Mouse (Mus musculus): ENCODE data around the gene Zfp687. TPM values are rescaled to one million over a fixed set of nuclear protein-coding genes. Genes with fewer than 3 reads are reported as not detected.

Gene Zfp687
- polyA plus RNA-seq, 1 experiment: 25.1 TPM

DNA sequence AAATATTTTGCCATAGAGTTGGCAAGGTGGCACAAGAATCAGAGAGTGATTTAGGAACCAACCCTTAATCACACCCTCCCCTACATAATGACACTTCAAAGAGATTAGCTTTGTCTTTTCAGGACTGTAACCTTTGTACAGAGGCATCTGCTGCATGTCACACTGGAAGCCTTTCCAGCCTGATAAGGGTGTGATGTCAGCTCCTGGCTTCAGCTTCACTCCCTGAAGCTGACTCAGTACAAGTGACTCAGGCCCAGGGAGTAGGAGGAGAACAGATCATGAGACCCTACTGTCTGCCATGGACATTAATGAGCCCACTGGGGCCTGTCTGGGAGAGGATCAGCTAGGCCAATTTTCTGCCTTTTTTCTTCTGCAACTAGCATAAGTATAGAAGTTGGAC lies 27.7 kb downstream of the Zfp687 start:
- TF ChIP-seq POLR2A (IDR thresholded peaks at IDR 0.05; ENCODE audit: borderline replicate concordance, extremely low read depth, insufficient read depth, insufficient read length, poor library complexity, severe bottlenecking): no peak
- TF ChIP-seq CTCF (IDR thresholded peaks at IDR 0.05; ENCODE audit: borderline replicate concordance, extremely low read depth, insufficient read depth, insufficient read length): no peak
- no peak for DNase-seq (ENCODE audit: low read depth)

DNA sequence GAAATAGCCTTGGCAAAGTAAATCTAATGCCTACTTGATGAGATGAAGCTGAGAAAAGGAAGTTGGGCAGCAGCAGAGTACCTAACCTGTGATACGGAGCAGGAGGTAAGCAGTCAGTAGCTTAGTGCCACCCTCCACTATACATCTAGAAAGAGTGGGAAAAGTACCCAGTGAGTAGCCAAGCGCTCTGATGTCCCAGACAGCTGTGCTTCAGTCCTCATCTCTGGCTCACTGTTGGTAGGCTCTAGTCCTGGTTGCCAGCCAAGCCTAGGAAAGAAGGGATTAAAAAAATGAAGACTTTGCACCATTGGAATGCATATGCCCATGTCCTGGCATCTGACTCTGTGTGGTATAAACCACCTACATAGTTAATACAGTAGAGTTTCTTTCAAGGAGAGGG lies 29.7 kb downstream of the Zfp687 start:
- no peak for DNase-seq (ENCODE audit: low read depth)

DNA sequence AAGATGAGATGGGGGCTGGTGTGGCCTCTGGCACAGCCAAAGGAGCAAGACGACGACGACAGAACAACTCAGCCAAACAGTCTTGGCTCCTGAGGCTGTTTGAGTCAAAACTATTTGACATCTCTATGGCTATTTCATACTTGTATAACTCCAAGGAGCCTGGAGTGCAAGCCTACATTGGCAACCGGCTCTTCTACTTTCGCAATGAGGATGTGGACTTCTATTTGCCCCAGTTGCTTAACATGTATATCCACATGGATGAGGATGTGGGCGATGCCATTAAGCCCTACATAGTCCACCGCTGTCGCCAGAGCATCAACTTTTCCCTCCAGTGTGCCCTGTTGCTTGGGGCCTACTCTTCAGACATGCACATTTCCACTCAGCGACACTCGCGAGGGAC lies 30.9 kb downstream of the Zfp687 start:
- TF ChIP-seq CTCF (IDR thresholded peaks at IDR 0.05; ENCODE audit: borderline replicate concordance, extremely low read depth, insufficient read depth, insufficient read length) (no peak), POLR2A (IDR thresholded peaks at IDR 0.05; ENCODE audit: borderline replicate concordance, extremely low read depth, insufficient read depth, insufficient read length, poor library complexity, severe bottlenecking) (no peak)
- no peak for DNase-seq (ENCODE audit: low read depth)

More for the DNA sequence above, 29.7 kb downstream of the Zfp687 start:
- TF ChIP-seq CTCF (IDR thresholded peaks at IDR 0.05; ENCODE audit: borderline replicate concordance, extremely low read depth, insufficient read depth, insufficient read length) (no peak), POLR2A (IDR thresholded peaks at IDR 0.05; ENCODE audit: borderline replicate concordance, extremely low read depth, insufficient read depth, insufficient read length, poor library complexity, severe bottlenecking) (no peak)

DNA sequence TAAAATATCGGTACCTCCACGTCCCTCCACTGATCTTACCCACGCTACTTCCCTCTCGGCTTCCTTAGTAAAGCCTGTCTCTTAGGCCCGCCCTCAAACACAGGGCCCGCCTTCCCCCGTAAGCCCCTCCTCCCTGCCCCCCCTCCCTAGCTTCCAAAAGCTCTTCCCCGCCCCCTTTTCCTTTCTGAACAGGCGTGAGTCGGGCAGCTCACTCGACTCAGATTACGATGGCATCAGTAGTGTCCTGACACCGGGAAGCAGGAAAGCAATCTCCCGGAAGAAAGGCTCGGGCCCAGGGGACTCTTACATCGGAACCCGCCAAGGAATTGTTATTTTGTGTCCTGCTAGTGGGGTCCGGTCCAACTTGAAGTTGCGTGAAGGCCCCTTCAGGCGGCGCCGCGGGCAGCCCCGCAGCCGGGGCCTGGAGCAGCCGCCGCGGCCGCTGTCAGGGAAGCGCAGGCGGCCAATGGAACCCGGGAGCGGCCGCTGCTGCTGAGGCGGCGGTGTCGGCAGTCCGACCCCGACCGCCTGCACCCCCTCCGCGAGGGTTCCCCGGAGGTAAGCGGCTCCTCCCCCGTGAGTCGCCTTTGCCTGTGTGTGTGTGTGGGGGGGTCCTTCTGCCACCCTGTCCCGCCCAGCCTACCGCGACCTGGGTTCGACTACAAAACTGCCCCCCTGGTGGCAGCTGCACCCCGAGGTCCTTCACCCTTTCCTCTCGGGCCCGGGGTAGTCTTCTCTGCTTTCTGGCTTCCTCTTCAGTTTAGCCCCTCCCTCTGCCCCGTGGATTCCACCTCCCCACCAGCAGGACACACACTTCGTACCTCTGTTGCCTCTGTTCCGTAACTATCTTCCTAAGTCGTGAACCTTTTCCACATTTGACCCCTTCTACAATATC lies 40.5 kb downstream of the Zfp687 start, which contains the start of gene Pi4kb:
TSS of gene Pi4kb (plus strand) at position 204 of the 895 bp plus-strand sequence.
- peak; percentile 3; the same call in 1 of the 2 replicates for TF ChIP-seq CTCF (IDR thresholded peaks at IDR 0.05; ENCODE audit: borderline replicate concordance, extremely low read depth, insufficient read depth, insufficient read length)
- TF ChIP-seq POLR2A (IDR thresholded peaks at IDR 0.05; ENCODE audit: borderline replicate concordance, extremely low read depth, insufficient read depth, insufficient read length, poor library complexity, severe bottlenecking): peak; percentile 85
- peak; percentile 98 for DNase-seq (ENCODE audit: low read depth)

DNA sequence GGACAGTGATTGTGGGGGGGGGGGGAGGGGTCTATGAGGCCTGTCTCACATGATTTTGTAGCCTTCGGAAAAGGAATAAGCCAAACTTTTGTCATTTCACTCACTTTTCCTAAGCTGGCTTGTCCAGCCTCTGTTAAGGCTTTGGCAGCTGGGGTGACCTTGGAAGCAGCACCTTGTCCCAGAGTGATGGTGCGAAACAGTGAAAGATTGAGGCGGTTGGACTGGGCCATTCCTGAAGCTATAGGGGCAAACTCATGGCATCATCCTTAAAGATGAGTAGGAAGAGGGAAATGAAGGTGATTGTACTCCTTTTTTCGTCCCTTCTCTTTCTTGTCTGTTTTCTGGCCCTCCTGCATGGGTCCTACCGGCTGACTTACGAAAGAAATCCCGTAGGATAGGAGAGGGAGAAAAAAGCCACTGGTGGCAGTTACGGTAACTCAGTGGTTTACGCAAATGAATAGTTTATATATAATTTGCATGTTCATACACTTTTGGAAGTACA lies 41.2 kb downstream of the Zfp687 start:
- TF ChIP-seq POLR2A (IDR thresholded peaks at IDR 0.05; ENCODE audit: borderline replicate concordance, extremely low read depth, insufficient read depth, insufficient read length, poor library complexity, severe bottlenecking): no peak
- TF ChIP-seq CTCF (IDR thresholded peaks at IDR 0.05; ENCODE audit: borderline replicate concordance, extremely low read depth, insufficient read depth, insufficient read length): no peak
- no peak for DNase-seq (ENCODE audit: low read depth)

DNA sequence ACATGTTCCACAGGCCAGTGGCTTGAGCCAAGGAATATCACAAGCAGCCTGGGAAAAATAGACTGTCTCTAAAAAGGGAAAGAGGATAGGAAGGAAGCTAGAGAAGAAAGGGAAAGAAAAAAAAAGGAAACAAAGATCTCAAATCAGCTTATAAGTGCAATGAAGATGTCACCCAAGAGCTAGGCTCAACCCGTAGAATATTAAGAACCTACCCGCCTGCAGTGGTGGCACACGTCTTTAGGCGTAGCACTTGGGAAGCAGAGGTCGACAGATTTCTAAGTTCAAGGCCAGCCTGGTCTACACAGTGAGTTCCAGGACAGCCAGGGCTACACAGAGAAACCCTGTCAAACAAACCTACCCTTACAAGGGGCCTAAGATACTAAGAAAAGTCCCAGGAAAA lies 41.6 kb downstream of the Zfp687 start:
- DNase-seq (ENCODE audit: low read depth): no peak
- TF ChIP-seq POLR2A (IDR thresholded peaks at IDR 0.05; ENCODE audit: borderline replicate concordance, extremely low read depth, insufficient read depth, insufficient read length, poor library complexity, severe bottlenecking) (no peak), CTCF (IDR thresholded peaks at IDR 0.05; ENCODE audit: borderline replicate concordance, extremely low read depth, insufficient read depth, insufficient read length) (no peak)

DNA sequence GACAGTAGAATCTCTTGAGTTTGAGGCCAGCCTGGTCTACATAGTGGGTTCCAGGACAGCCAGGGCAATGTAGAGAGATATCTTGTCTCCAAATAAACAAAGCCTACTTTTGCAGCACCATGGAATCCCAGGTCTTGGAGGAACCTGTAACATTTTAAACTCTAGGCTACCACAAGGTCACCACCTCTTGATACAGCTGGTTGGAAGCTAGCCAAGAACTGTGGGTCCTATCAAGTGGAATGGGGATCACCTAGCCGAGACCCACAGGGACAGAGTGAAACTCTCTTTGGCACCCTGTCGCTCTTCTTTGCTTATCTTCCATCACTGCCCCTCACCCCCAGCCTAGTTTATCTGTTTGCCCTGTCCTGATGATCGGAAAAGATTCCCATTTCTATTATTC lies 42.7 kb downstream of the Zfp687 start:
- DNase-seq (ENCODE audit: low read depth): no peak
- no peak for TF ChIP-seq POLR2A (IDR thresholded peaks at IDR 0.05; ENCODE audit: borderline replicate concordance, extremely low read depth, insufficient read depth, insufficient read length, poor library complexity, severe bottlenecking)
- no peak for TF ChIP-seq CTCF (IDR thresholded peaks at IDR 0.05; ENCODE audit: borderline replicate concordance, extremely low read depth, insufficient read depth, insufficient read length)

DNA sequence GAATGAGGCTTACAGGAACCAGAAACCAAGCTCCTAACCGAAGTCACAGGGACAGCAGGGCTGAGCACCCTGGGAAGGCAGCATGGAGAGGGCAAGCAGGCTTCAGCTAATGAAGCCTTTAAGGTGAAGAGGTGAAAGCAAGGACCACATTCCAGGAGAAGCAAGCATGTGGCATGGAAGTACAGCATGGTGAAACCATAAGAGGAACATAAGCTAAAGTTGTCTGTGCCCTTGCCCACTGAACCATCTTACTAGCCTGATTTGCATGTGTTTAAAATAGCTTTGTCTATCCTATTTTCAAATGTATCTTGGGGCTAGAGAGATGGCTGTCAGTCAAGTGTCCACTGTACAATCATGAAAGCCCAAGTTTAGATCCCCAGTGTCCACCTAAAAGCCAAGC lies 49.4 kb downstream of the Zfp687 start:
- DNase-seq (ENCODE audit: low read depth): no peak
- no peak for TF ChIP-seq POLR2A (IDR thresholded peaks at IDR 0.05; ENCODE audit: borderline replicate concordance, extremely low read depth, insufficient read depth, insufficient read length, poor library complexity, severe bottlenecking)
- TF ChIP-seq CTCF (IDR thresholded peaks at IDR 0.05; ENCODE audit: borderline replicate concordance, extremely low read depth, insufficient read depth, insufficient read length): no peak

DNA sequence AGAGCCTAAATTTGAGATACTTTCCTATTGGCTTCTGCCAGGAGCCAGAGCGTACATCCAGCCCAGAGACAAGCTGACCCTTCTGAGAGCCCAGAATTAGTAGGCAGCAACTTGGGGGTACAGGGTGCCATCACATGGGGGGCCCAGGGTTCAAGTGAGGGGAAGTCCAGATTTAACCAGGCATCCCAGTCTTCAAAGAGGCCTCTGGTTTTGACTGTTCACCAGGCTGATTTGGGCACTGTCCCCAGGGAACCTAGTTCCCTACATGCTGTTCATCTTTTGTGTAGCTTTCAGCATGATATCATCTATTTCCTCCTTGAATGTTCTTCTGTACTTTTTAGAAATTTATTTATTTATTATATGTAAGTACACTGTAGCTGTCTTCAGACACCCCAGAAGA lies 50.3 kb downstream of the Zfp687 start:
- no peak for DNase-seq (ENCODE audit: low read depth)
- TF ChIP-seq CTCF (IDR thresholded peaks at IDR 0.05; ENCODE audit: borderline replicate concordance, extremely low read depth, insufficient read depth, insufficient read length): no peak
- TF ChIP-seq POLR2A (IDR thresholded peaks at IDR 0.05; ENCODE audit: borderline replicate concordance, extremely low read depth, insufficient read depth, insufficient read length, poor library complexity, severe bottlenecking): no peak

DNA sequence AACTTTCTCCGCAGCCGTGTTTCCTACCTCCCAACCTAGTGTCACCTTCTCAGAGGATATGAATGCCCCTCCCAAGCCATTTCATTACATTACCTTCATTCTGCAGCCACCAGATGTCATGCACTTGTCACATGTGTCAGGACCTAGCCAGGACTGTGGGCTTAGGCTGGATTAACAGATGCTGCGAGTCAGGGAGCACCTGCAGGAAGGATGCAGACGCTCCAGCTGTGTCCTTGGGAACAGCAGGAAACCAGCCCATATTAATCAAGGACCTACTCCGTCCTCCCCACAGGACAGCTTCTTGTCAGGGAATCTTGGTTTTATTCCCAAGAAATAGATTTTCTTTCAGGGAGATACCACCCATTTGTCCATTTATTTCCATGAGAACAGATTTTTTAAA lies 54.9 kb downstream of the Zfp687 start:
- no peak for TF ChIP-seq CTCF (IDR thresholded peaks at IDR 0.05; ENCODE audit: borderline replicate concordance, extremely low read depth, insufficient read depth, insufficient read length)
- TF ChIP-seq POLR2A (IDR thresholded peaks at IDR 0.05; ENCODE audit: borderline replicate concordance, extremely low read depth, insufficient read depth, insufficient read length, poor library complexity, severe bottlenecking): no peak
- peak; percentile 7 for DNase-seq (ENCODE audit: low read depth)

DNA sequence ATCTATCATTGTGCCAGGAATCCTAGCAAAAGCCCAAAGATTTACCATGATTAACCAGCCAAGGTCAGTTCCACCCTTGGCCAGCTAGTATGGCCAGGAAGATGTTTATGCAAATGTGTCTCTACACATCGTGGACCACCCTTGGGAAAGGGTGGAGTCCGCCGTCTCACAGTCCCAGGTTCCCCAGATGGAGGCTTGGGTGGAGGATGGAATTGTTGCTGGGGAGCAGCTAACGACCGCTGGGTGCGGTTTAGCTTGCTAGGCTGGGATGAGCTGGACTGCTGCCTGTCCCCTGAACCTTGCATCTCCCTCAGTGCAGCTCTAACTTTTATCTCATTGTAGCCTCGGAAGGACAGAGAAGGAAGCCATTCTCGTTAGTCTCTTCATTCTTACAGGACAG lies 55.4 kb downstream of the Zfp687 start:
- DNase-seq (ENCODE audit: low read depth): no peak
- no peak for TF ChIP-seq POLR2A (IDR thresholded peaks at IDR 0.05; ENCODE audit: borderline replicate concordance, extremely low read depth, insufficient read depth, insufficient read length, poor library complexity, severe bottlenecking)
- TF ChIP-seq CTCF (IDR thresholded peaks at IDR 0.05; ENCODE audit: borderline replicate concordance, extremely low read depth, insufficient read depth, insufficient read length): no peak

DNA sequence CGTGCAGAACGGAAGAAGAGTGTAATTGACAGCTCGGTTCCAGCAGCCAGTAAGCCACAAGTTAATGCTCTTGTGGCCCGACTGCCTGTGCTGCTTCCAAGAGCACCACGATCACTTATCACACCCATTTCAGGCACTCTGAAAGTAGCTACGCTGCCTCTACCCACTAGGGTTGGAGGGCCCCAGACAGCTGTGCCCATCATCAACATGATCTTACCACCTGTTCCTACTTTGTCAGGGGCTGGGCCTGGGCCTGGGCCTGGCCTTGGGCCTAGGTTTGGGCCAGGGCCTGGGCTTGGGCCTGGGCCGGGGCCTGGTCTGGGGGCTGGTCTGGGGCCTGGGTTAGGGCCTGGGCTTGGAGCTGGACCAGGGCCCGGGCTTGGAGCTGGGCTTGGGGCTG lies 57.0 kb downstream of the Zfp687 start:
- TF ChIP-seq POLR2A (IDR thresholded peaks at IDR 0.05; ENCODE audit: borderline replicate concordance, extremely low read depth, insufficient read depth, insufficient read length, poor library complexity, severe bottlenecking) (no peak), CTCF (IDR thresholded peaks at IDR 0.05; ENCODE audit: borderline replicate concordance, extremely low read depth, insufficient read depth, insufficient read length) (no peak)
- no peak for DNase-seq (ENCODE audit: low read depth)

Other genes starting within 250 kb of the Zfp687 start
- 4.2 and 7.0 TPM in 2 replicates for gene Cgn, start 229.0 kb downstream of the Zfp687 start, polyA plus RNA-seq (2012; rRNA removed)
- 66.8 and 78.4 TPM in 2 replicates for gene Pogz, start 177.9 kb downstream of the Zfp687 start, polyA plus RNA-seq (2012; rRNA removed)
- gene Psmb4, start 128.5 kb downstream of the Zfp687 start, polyA plus RNA-seq (2012; rRNA removed): 353 and 477 TPM in 2 replicates
- 9.7 and 10.6 TPM in 2 replicates for gene Selenbp1, start 82.4 kb downstream of the Zfp687 start, polyA plus RNA-seq (2012; rRNA removed)
- gene Rfx5, start 61.4 kb downstream of the Zfp687 start, polyA plus RNA-seq (2012; rRNA removed): 26.1 and 29.6 TPM in 2 replicates
- 53.9 and 59.5 TPM in 2 replicates for gene Pi4kb, start 40.7 kb downstream of the Zfp687 start, polyA plus RNA-seq (2012; rRNA removed)
- gene Psmd4, start 27.2 kb upstream of the Zfp687 start, polyA plus RNA-seq (2012; rRNA removed): 256 and 330 TPM in 2 replicates
- gene Pip5k1a, start 91.5 kb upstream of the Zfp687 start, polyA plus RNA-seq (2012; rRNA removed): 30.4 and 31.6 TPM in 2 replicates
- 159 and 173 TPM in 2 replicates for gene Vps72, start 95.6 kb upstream of the Zfp687 start, polyA plus RNA-seq (2012; rRNA removed)
- gene Tmod4, start 109.0 kb upstream of the Zfp687 start, polyA plus RNA-seq (2012; rRNA removed): 1.5 and 2.1 TPM in 2 replicates
- gene Scnm1, start 118.6 kb upstream of the Zfp687 start, polyA plus RNA-seq (2012; rRNA removed): 101 and 136 TPM in 2 replicates
- 23.7 and 27.4 TPM in 2 replicates for gene Lysmd1, start 118.6 kb upstream of the Zfp687 start, polyA plus RNA-seq (2012; rRNA removed)
- gene Tnfaip8l2, start 126.9 kb upstream of the Zfp687 start, polyA plus RNA-seq (2012; rRNA removed): 2.3 and 2.4 TPM in 2 replicates
- gene Sema6c, start 145.0 kb upstream of the Zfp687 start, polyA plus RNA-seq (2012; rRNA removed): 138 and 164 TPM in 2 replicates
- 14.4 and 14.7 TPM in 2 replicates for gene Gabpb2, start 202.5 kb upstream of the Zfp687 start, polyA plus RNA-seq (2012; rRNA removed)
- 62.5 and 80.3 TPM in 2 replicates for gene Cdc42se1, start 213.3 kb upstream of the Zfp687 start, polyA plus RNA-seq (2012; rRNA removed)
- 784 and 825 TPM in 2 replicates for gene Mllt11, start 216.7 kb upstream of the Zfp687 start, polyA plus RNA-seq (2012; rRNA removed)
- 0.25 and 0.26 TPM in 2 replicates for gene Gm128, start 226.2 kb upstream of the Zfp687 start, polyA plus RNA-seq (2012; rRNA removed)
- 0.53 and 0.64 TPM in 2 replicates for gene Bnipl, start 235.7 kb upstream of the Zfp687 start, polyA plus RNA-seq (2012; rRNA removed)

All from brain, embryonic 14.5 days (tissue).